Mouse (Mus musculus) lung, embryonic 14.5 days (tissue): ENCODE results near the gene Serpinf2. TPM values are rescaled to one million over a fixed set of nuclear protein-coding genes. Genes with fewer than 3 reads are reported as not detected.

ENCODE experiments used
- ATAC-seq: fragments of 200-750 bp; cut with Nextera tagmentation; 2 replicates; pipeline ENCODE4 v1.8.0; 2017; ENCODE audit warnings: mild to moderate bottlenecking, moderate TSS enrichment, moderate library complexity; ENCODE audit not compliant: insufficient read depth
- DNase-seq: peaks from one replicate; pipeline ENCODE4 v3.0.0-alpha.2; 2015
- H3K27ac ChIP-seq: fragments of 300-500 bp; sonication (generic); 2 replicates; pipeline ENCODE4 v1.5.1; 2014; ENCODE audit warnings: low read depth, mild to moderate bottlenecking, moderate library complexity
- H3K27me3 ChIP-seq: fragments of 300-500 bp; sonication (generic); 2 replicates; pipeline ENCODE4 v1.6.1; 2014; ENCODE audit warnings: low read length, control low read depth; ENCODE audit not compliant: insufficient read depth
- H3K36me3 ChIP-seq: fragments of 300-500 bp; sonication (generic); 2 replicates; pipeline ENCODE4 v1.6.1; 2014; ENCODE audit warnings: control low read depth; ENCODE audit not compliant: insufficient read depth
- H3K4me1 ChIP-seq: fragments of 300-500 bp; sonication (generic); 2 replicates; pipeline ENCODE4 v1.6.1; 2014; ENCODE audit warnings: antibody characterized with exemption, control low read depth; ENCODE audit not compliant: insufficient read depth
- H3K4me2 ChIP-seq: fragments of 300-500 bp; sonication (generic); 2 replicates; pipeline ENCODE4 v1.6.1; 2014; ENCODE audit warnings: mild to moderate bottlenecking
- H3K4me3 ChIP-seq: fragments of 300-500 bp; sonication (generic); 2 replicates; pipeline ENCODE4 v1.5.1; 2014; ENCODE audit warnings: low read depth, low read length
- H3K9ac ChIP-seq: fragments of 300-500 bp; sonication (generic); 2 replicates; pipeline ENCODE4 v1.6.1; 2014
- H3K9me3 ChIP-seq: fragments of 300-500 bp; sonication (generic); 2 replicates; pipeline ENCODE4 v1.6.1; 2016; ENCODE audit warnings: low read depth, low read length, control low read depth
- CTCF ChIP-seq: IDR thresholded peaks from 2 replicates; pipeline ENCODE4 v1.5.1; 2016; ENCODE audit warnings: antibody characterized with exemption, low read depth
- WGBS: fragments of 180-500 bp; shearing (Covaris S2); extraction: QIAGEN DNeasy Blood & Tissue Kit; methylation state at CpG from one replicate; pipeline ENCODE4 v1.1.7; 2014; 5-methylcytosine and 5-hydroxymethylcytosine counted together
- polyA plus RNA-seq: library from polyadenylated mRNA; unstranded; fragments of >200 nt; fragmentation: Nextera tagmentation; extraction: Ambion mirVana; gene quantifications from 2 replicates; pipeline ENCODE4 v1.2.1, GENCODE M21; 2014

The Serpinf2 gene
- polyA plus RNA-seq, 1 experiment from 2014 or later, result 0.24 TPM

GRCm38 (mm10) chr11:75469261-75469660, 29.9 kb upstream of the Serpinf2 start:
- whole genome bisulfite sequencing, result 92% methylated on average over 4 of the region's 4 CpGs
- no peak overlapping the region for H3K4me2 ChIP-seq
- H3K27me3 ChIP-seq, result no peaks in the 10 kb centered on the region
- TF ChIP-seq CTCF, result no peak
- ATAC-seq (no peak), DNase-seq (no peak)
- no peak overlapping the region for H3K27ac ChIP-seq
- no peak overlapping the region for H3K4me3 ChIP-seq
- H3K4me1 ChIP-seq, result no peaks in the 10 kb centered on the region; the same call in 1 of the 2 replicates
- H3K9ac ChIP-seq, result no peak overlapping the region; the same call in 1 of the 2 replicates
- H3K36me3 ChIP-seq, result peaks cover 14% of the 10 kb centered on the region
- no peaks in the 10 kb centered on the region for H3K9me3 ChIP-seq

GRCm38 (mm10) chr11:75468410-75468809, 29.0 kb upstream of the Serpinf2 start:
- ATAC-seq, result no peak
- no peak for DNase-seq
- 54% methylated on average over 7 of the region's 7 CpGs for WGBS
- Histone ChIP-seq H3K27me3 (no peaks in the 10 kb centered on the region), H3K27ac (no peak overlapping the region), H3K4me3 (peak overlapping the region; percentile 49), H3K4me1 (no peaks in the 10 kb centered on the region; the same call in 1 of the 2 replicates), H3K36me3 (peaks cover 14% of the 10 kb centered on the region), H3K9me3 (no peaks in the 10 kb centered on the region), H3K9ac (peak overlapping the region; percentile 67), H3K4me2 (peak overlapping the region; percentile 78)
- TF ChIP-seq CTCF, result no peak

- Histone ChIP-seq H3K9ac (peak overlapping the region; percentile 67), H3K27ac (0 out of 2 replicates have a peak overlapping the region, but pooled peaks have one; percentile 4), H3K36me3 (peaks cover 14% of the 10 kb centered on the region), H3K4me1 (no peaks in the 10 kb centered on the region; the same call in 1 of the 2 replicates), H3K9me3 (no peaks in the 10 kb centered on the region), H3K4me2 (peak overlapping the region; percentile 78), H3K27me3 (no peaks in the 10 kb centered on the region), H3K4me3 (peak overlapping the region; percentile 49)
- 15% methylated on average over 19 of the region's 19 CpGs for WGBS
- ATAC-seq (peak; percentile 88), DNase-seq (peak; percentile 85)
- TF ChIP-seq CTCF, result no peak
These were observed 28.3 kb upstream of the Serpinf2 start for GRCm38 (mm10) chr11:75467512-75468215.

GRCm38 (mm10) chr11:75466731-75467505, 27.5 kb upstream of the Serpinf2 start:
- Histone ChIP-seq H3K27ac (no peak overlapping the region), H3K9me3 (no peaks in the 10 kb centered on the region), H3K36me3 (peaks cover 14% of the 10 kb centered on the region), H3K9ac (no peak overlapping the region), H3K4me3 (no peak overlapping the region), H3K27me3 (no peaks in the 10 kb centered on the region), H3K4me2 (no peak overlapping the region), H3K4me1 (peaks cover 5% of the 10 kb centered on the region)
- peak; percentile 36; the same call in 1 of the 2 replicates for TF ChIP-seq CTCF
- ATAC-seq, result no peak
- WGBS, result 98% methylated on average over 4 of the region's 4 CpGs
- peak; percentile 24 for DNase-seq

GRCm38 (mm10) chr11:75465051-75465450, 25.7 kb upstream of the Serpinf2 start:
- no peak overlapping the region for H3K4me2 ChIP-seq
- ATAC-seq (no peak), DNase-seq (no peak)
- 87% methylated on average over 6 of the region's 6 CpGs for WGBS
- H3K4me3 ChIP-seq, result no peak overlapping the region
- H3K36me3 ChIP-seq, result peaks cover 14% of the 10 kb centered on the region
- H3K9me3 ChIP-seq, result no peaks in the 10 kb centered on the region
- H3K27me3 ChIP-seq, result no peaks in the 10 kb centered on the region
- TF ChIP-seq CTCF, result no peak
- no peak overlapping the region for H3K27ac ChIP-seq
- no peak overlapping the region for H3K9ac ChIP-seq
- H3K4me1 ChIP-seq, result peaks cover 8% of the 10 kb centered on the region

- 88% methylated on average over 6 of the region's 6 CpGs for WGBS
- no peak for ATAC-seq
- Histone ChIP-seq H3K4me3 (no peak overlapping the region), H3K9me3 (no peaks in the 10 kb centered on the region), H3K27me3 (no peaks in the 10 kb centered on the region), H3K9ac (no peak overlapping the region), H3K27ac (no peak overlapping the region), H3K4me1 (peaks cover 14% of the 10 kb centered on the region), H3K36me3 (peaks cover 14% of the 10 kb centered on the region), H3K4me2 (no peak overlapping the region)
- no peak for DNase-seq
- no peak for TF ChIP-seq CTCF
These were observed 25.0 kb upstream of the Serpinf2 start for GRCm38 (mm10) chr11:75464417-75464816.

GRCm38 (mm10) chr11:75463624-75464023, 24.2 kb upstream of the Serpinf2 start:
- TF ChIP-seq CTCF, result no peak
- Histone ChIP-seq H3K27me3 (no peaks in the 10 kb centered on the region), H3K4me2 (peak overlapping the region; percentile 98), H3K4me1 (peaks cover 17% of the 10 kb centered on the region), H3K9ac (no peak overlapping the region), H3K4me3 (peak overlapping the region; percentile 64; the same call in 1 of the 2 replicates), H3K36me3 (peaks cover 14% of the 10 kb centered on the region), H3K27ac (peak overlapping the region; percentile 85), H3K9me3 (no peaks in the 10 kb centered on the region)
- ATAC-seq (no peak), DNase-seq (no peak)
- 54% methylated on average over 4 of the region's 4 CpGs for WGBS
